Mouse (Mus musculus) lung, postnatal 14 days (tissue): ENCODE measurements around the gene Majin.

Source experiments
- DNase-seq: peaks from one replicate; pipeline ENCODE4 v3.0.0; 2021

Gene Majin

DNA sequence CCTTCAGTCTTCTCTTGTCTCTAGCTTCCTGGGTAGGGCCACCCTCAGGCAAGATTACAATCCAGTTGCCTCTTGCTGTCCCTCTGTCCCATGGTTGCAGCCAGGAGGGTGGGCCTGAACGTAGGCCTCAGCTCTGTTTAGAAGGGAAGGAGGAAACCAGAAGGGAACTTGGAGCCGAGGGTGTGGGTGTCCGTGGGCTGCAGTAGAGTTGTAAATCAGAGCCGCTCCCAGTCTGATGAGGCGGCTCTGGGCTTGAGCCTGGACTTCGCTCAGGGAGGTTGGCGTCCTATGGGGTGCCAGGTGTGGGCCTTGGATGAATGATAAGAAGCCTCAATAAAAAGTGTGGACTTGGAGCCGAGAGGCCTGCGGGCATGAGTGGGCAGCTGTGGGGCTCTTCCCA lies 80.0 kb downstream of the Majin start:
- no peak for DNase-seq

DNA sequence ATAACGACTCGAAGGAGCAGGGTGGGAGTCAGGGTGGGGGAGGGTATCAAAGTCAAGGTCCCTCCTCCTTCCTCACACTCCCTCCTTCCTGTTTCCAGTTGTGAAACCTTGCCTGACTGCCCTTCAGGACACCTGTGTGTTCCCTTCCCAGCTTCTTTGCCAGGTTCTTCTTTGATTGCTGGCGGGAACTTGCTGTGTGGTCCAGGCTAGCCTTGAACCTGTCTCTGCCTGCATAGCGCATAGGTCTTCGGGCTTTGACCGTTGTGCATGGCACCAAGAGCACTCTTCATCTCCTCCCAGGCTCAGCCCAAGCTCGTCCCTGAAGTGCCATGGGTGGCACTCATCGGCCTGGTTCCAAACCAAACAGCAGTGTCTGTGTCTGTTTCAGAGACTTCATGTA lies 80.8 kb downstream of the Majin start:
- no peak for DNase-seq

DNA sequence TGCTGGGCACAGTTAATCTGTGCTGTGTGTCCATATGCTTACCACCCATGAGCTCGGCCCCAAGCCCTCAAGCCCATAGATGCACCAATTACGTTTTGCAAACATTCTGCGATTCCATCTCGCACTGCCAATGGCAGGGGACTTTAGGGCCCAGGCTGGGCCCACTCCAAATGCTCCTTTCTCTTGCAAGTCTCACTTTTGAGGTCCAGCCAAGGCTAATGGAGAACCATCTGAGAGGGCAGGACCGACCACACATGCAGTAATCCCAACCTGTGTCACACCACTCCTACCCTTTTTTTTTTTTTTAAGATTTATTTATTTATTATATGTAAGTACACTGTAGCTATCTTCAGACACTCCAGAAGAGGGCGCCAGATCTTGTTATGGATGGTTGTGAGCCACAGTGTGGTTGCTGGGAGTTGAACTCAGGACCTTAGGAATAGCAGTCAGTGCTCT lies 81.6 kb downstream of the Majin start:
- no peak for DNase-seq

DNA sequence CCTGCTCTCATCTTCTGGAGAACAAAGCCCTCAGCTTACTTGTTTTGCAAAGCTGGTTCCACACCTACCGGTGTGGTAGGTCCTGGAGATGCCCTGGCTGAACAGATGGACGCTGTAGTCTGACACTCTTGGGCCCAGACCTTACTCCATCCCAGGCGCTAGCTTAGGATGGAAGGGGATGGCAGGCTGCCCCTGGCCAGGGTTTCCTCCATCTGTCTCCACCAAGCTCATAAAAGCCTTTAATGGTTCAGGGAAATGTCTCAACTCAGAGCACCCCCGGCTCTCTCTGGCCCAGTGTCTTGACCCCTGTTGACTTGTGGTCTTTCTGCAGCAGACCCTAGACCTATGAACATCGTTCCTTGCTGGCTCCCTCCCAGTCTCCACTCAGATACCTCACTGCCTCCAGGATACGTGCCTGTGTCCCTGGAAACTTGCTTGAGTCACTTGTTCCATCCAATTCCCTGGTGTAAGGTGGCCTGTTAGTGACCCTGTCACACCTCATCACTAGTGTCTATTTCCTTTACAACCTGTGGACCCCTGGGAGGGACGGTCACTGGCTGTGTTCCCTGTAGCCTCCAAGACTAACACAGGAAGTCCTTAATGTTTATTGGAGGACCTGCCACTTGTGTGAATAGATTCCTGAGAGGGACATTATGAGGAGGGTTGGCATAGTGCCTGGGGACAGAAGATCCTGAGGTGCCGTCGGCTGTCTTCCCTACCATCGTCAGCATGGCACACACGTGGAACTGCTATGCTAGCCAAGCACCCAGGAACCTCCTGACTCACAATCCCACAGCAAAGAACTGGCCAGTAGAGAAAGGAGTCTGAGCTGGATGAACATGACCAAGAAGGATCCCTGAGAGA lies 83.3 kb downstream of the Majin start:
- peak; percentile 62 for DNase-seq

DNA sequence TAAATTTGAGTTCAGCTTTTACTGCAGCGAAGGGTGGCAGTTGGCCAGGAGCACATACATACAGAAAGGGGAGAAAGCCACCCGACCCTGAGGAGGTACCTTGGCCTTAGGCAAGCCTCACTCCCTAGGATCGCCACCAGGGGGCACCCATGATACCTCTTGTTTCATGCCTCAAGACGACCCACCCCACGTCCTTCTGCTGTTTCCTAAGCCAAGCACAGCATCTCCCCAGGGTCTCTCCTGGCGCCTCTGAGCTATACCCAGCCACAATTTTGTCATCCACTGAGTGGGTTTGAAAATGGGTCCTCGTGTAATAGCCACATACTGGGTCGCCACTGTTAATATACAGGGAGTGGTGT lies 84.0 kb downstream of the Majin start:
- peak; percentile 92 for DNase-seq

DNA sequence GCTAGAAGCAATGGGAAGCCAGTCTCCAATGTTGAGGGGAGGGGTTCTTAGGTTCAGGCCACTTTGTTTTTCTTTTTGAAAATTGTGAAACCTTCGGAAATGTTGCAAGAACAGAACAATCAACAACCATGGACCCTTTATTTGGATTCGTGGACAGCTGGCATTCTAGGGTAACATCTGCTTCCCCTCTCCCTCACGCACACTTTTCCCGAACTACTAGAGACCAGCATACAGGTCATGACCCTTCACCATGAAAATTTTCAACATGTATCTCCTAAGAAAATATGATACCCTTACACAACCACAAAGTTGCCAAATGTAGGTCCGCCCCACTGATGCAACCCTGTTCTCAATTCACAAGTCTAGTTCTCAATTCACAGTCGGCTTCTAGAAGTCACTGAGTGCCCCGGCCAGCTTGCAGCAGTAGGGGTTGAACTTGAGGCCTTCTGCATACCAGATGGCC lies 84.5 kb downstream of the Majin start:
- DNase-seq: peak; percentile 49

DNA sequence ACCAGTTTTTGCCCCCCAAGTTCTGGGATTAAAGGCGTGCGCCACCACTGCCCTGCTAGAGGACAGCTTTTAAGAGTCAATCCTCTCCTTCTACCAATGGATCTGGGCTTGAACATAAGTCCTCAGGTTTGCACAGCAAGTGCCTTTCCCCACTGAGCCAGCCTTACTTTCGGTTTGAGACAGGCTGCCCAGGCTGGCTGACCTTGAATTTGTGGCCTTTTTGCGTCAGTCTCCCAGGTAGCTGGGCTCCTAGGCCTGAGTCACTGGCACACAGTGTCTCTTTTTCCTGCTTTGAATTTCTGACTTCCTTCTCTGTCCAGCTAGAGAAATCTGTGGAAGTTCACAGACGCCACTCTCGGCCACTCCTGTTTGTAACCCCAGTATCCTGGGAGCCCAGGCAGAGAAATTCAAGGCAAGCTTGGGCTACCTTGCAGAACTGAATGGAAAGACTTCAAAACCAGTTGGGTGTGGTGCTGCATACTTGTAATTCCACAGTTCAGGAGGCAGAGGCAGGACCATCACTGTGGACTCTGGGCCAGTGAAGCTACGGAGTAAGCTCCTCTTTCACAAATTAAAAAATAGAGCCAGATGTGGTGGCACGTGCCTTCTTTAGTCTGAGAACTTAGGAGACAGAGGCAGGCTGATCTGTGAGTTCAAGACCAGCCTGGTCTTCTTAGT lies 85.7 kb downstream of the Majin start:
- DNase-seq: no peak

DNA sequence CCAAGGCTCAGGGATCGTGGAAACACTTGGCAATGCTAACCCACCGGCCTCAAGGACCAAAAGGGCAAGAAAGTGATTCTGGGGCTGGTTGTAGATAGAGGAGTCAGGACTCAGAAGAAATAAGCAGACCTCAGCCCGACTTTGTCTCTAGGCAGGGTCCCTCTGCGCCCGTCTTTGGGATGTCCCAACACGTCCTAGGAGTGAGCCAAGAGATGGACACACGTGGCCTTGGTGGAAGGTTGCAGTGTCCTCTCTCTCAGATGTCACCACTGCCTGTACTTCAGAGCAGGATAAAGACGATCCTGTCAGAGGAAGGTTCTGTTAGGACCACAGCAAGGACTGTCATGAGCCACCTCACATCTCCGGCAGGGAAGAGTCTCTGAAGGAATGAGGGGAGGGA lies 86.5 kb downstream of the Majin start:
- DNase-seq: no peak

DNA sequence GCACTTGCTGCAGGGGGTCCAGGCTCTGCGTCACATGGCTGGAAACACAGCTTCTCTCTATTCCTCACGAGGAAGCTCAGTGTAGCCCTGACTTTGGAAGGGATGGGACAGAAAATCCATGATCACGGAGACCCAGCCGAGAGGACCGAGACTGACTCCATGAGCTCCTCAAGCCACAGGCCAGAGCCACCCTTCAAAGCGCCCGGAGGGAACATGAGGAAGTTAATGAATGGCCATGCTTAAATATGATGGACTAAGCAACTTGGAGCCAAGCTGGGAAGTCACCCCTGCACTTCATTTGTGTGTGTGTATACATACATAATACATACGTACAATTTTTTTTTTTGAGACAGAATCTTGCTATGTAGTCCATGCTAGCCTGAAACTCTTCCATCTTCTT lies 87.0 kb downstream of the Majin start:
- no peak for DNase-seq

DNA sequence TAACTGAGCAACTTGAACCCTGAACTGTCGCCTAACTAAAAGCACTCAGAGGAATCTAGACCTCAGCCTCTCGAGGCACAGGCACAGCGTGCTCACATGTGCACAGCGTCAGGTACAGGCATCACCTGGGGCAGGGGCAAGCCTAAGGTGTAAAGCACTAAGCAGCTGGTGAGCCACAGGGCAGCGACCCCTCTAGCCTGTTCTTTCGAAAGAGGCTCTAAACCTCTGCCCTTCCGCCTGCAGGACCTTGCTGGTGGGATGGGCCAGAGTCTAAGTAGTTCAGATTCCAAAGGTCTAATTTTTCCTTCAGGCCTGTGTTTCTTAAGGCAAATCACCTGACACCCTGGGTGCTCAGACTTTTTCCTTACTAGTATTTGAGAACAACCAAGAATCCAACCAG lies 87.9 kb downstream of the Majin start:
- no peak for DNase-seq

DNA sequence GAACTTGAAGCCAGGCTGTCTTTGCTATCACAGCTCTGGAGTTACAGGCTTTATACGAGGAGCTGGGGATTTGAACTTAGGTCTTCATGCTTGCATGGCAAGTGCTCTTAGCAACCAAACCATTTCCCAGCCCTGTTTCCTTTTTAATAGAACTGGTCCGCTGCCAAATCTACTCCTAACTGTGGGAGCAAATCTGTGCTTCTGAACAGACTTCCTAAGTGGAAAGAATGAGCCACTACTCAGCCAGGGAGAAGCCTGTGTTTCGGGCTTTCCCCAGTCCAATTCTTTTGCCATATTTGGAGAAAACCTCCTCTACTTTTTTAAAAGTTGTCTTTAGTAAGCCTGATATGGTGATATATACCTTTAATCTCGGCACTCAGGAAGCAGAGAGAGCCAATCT lies 88.5 kb downstream of the Majin start:
- no peak for DNase-seq

DNA sequence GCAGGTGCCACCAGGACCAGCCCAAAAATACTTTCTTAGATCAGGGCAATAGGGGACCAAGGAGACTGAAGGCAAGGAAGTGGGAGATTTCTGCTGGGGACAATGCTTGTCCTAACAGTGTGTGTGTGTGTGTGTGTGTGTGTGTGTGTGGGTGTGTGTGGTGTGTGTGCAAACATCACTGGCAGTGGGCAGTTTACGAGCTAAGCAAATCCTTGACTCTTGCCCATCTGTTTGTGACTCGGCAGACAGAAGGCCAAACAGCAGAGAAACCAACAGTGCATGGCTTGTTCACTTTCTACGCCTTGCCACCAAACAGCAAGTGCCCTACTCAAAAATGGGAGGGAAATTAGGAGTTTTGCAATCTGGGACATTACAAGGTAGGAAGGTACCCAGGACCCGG lies 89.4 kb downstream of the Majin start:
- DNase-seq: no peak
